Mouse (Mus musculus) kidney, adult 2 months (tissue): ENCODE measurements at regions not wholly inside any gene's neighbourhood (a gene's known extent, or its start where the extent isn't known, plus 50 kb on each side); places are given as distances from the start of the nearest gene placed in this dataset.

Experiments used
- CTCF ChIP-seq: fragments of 200-500 bp; conservative IDR thresholded peaks from 2 replicates; pipeline ENCODE4 v1.5.1; 2011; ENCODE audit warnings: low read depth, mild to moderate bottlenecking, control low read depth, low read length, moderate library complexity, mixed read lengths; ENCODE audit not compliant: insufficient read depth, insufficient read length
- POLR2A ChIP-seq: fragments of 200-500 bp; IDR thresholded peaks from one replicate; pipeline ENCODE4 v1.6.1; 2011; ENCODE audit warnings: low read depth, low read length, control low read depth

GRCm38 (mm10) chr6:17179476-17179875 is 101.5 kb upstream of the Cav2 start:
- TF ChIP-seq CTCF (no peak), POLR2A (no peak)
